Mouse (Mus musculus) liver, embryonic 15.5 days (tissue): ENCODE measurements around the gene Nhsl1. TPM values are rescaled to one million over a fixed set of nuclear protein-coding genes. Genes with fewer than 3 reads are reported as not detected.

Experiments used
- ATAC-seq: fragments of 200-750 bp; cut with Nextera tagmentation; 2 replicates; pipeline ENCODE4 v1.8.0; 2017; ENCODE audit warnings: moderate number of reproducible peaks, mild to moderate bottlenecking, moderate library complexity; ENCODE audit not compliant: insufficient read depth
- H3K27ac ChIP-seq: fragments of 300-500 bp; sonication (generic); replicated peaks from 2 replicates; pipeline ENCODE4 v1.5.1; 2015; ENCODE audit warnings: mild to moderate bottlenecking, inconsistent platforms
- H3K27me3 ChIP-seq: fragments of 300-500 bp; sonication (generic); 2 replicates; pipeline ENCODE4 v1.6.1; 2015; ENCODE audit warnings: mild to moderate bottlenecking, inconsistent platforms
- H3K36me3 ChIP-seq: fragments of 300-500 bp; sonication (generic); replicated peaks from 2 replicates; pipeline ENCODE4 v1.6.1; 2015; ENCODE audit warnings: moderate library complexity, mild to moderate bottlenecking, inconsistent platforms
- H3K4me1 ChIP-seq: fragments of 300-500 bp; sonication (generic); replicated peaks from 2 replicates; pipeline ENCODE4 v1.6.1; 2015; ENCODE audit warnings: inconsistent platforms
- H3K4me2 ChIP-seq: fragments of 300-500 bp; sonication (generic); 2 replicates; pipeline ENCODE4 v1.6.1; 2015; ENCODE audit warnings: moderate library complexity, mild to moderate bottlenecking, inconsistent platforms
- H3K4me3 ChIP-seq: fragments of 300-500 bp; sonication (generic); replicated peaks from 2 replicates; pipeline ENCODE4 v1.5.1; 2015; ENCODE audit warnings: mild to moderate bottlenecking, inconsistent platforms
- H3K9ac ChIP-seq: fragments of 300-500 bp; sonication (generic); 2 replicates; pipeline ENCODE4 v1.6.1; 2015; ENCODE audit warnings: moderate library complexity, mild to moderate bottlenecking, inconsistent platforms
- H3K9me3 ChIP-seq: fragments of 300-500 bp; sonication (generic); replicated peaks from 2 replicates; pipeline ENCODE4 v1.6.1; 2016; ENCODE audit warnings: inconsistent platforms
- WGBS: fragments of 180-500 bp; shearing (Covaris S2); methylation state at CpG from one replicate; pipeline ENCODE4 v1.1.7; 2015; ENCODE audit warnings: mixed read lengths; ENCODE audit not compliant: insufficient replicate concordance; 5-methylcytosine and 5-hydroxymethylcytosine counted together
- polyA plus RNA-seq: library from polyadenylated mRNA; unstranded; fragments of >200 nt; fragmentation: Nextera tagmentation; extraction: Ambion mirVana; gene quantifications from 2 replicates; pipeline ENCODE4 v1.2.1, GENCODE M21; 2015

The Nhsl1 gene
- polyA plus RNA-seq, 1 experiment from 2014 or later: 0.45 TPM

GRCm38 (mm10) chr10:18511496-18511895, 192.7 kb downstream of the Nhsl1 start:
- ATAC-seq: no peak
- no peak overlapping the region for H3K4me2 ChIP-seq
- H3K36me3 ChIP-seq: no peaks in the 10 kb centered on the region
- H3K27me3 ChIP-seq: no peaks in the 10 kb centered on the region
- 66% methylated on average over 11 of the region's 11 CpGs for WGBS
- H3K4me3 ChIP-seq: no peak overlapping the region
- no peak overlapping the region for H3K27ac ChIP-seq
- no peak overlapping the region for H3K9ac ChIP-seq
- no peaks in the 10 kb centered on the region for H3K4me1 ChIP-seq
- no peaks in the 10 kb centered on the region for H3K9me3 ChIP-seq

- Histone ChIP-seq H3K27me3 (no peaks in the 10 kb centered on the region), H3K4me2 (no peak overlapping the region), H3K27ac (no peak overlapping the region), H3K4me3 (no peak overlapping the region), H3K36me3 (no peaks in the 10 kb centered on the region), H3K9me3 (no peaks in the 10 kb centered on the region), H3K4me1 (no peaks in the 10 kb centered on the region), H3K9ac (no peak overlapping the region)
- WGBS: 56% methylated on average over 2 of the region's 2 CpGs
- no peak for ATAC-seq
These were observed 203.8 kb downstream of the Nhsl1 start for GRCm38 (mm10) chr10:18522556-18522955.

GRCm38 (mm10) chr10:18525311-18525710, 206.5 kb downstream of the Nhsl1 start:
- Histone ChIP-seq H3K9ac (no peak overlapping the region), H3K27ac (no peak overlapping the region), H3K4me2 (no peak overlapping the region), H3K27me3 (no peaks in the 10 kb centered on the region), H3K36me3 (no peaks in the 10 kb centered on the region), H3K4me3 (no peak overlapping the region), H3K9me3 (no peaks in the 10 kb centered on the region), H3K4me1 (no peaks in the 10 kb centered on the region)
- no peak for ATAC-seq
- WGBS: 74% methylated on average over 15 of the region's 15 CpGs

GRCm38 (mm10) chr10:18525726-18526125, 206.9 kb downstream of the Nhsl1 start:
- no peak for ATAC-seq
- H3K36me3 ChIP-seq: no peaks in the 10 kb centered on the region
- 66% methylated on average over 9 of the region's 9 CpGs for WGBS
- no peak overlapping the region for H3K27ac ChIP-seq
- no peaks in the 10 kb centered on the region for H3K9me3 ChIP-seq
- no peak overlapping the region for H3K4me3 ChIP-seq
- H3K9ac ChIP-seq: no peak overlapping the region
- no peak overlapping the region for H3K4me2 ChIP-seq
- no peaks in the 10 kb centered on the region for H3K4me1 ChIP-seq
- H3K27me3 ChIP-seq: no peaks in the 10 kb centered on the region

GRCm38 (mm10) chr10:18526184-18526850, 207.5 kb downstream of the Nhsl1 start:
- 79% methylated on average over 22 of the region's 22 CpGs for WGBS
- ATAC-seq: no peak

GRCm38 (mm10) chr10:18526851-18527675, 208.3 kb downstream of the Nhsl1 start:
- Histone ChIP-seq H3K4me1 (no peaks in the 10 kb centered on the region), H3K4me2 (no peak overlapping the region), H3K27me3 (no peaks in the 10 kb centered on the region), H3K4me3 (no peak overlapping the region), H3K27ac (no peak overlapping the region), H3K9me3 (no peaks in the 10 kb centered on the region), H3K36me3 (no peaks in the 10 kb centered on the region), H3K9ac (no peak overlapping the region)
- no peak for ATAC-seq
- WGBS: 45% methylated on average over 20 of the region's 20 CpGs

More at GRCm38 (mm10) chr10:18526184-18526850, 207.5 kb downstream of the Nhsl1 start:
- Histone ChIP-seq H3K27me3 (no peaks in the 10 kb centered on the region), H3K9me3 (no peaks in the 10 kb centered on the region), H3K9ac (no peak overlapping the region), H3K4me3 (no peak overlapping the region), H3K36me3 (no peaks in the 10 kb centered on the region), H3K4me2 (no peak overlapping the region), H3K27ac (no peak overlapping the region), H3K4me1 (no peaks in the 10 kb centered on the region)

GRCm38 (mm10) chr10:18527766-18528165, 209.0 kb downstream of the Nhsl1 start:
- no peak for ATAC-seq
- H3K9ac ChIP-seq: no peak overlapping the region
- 48% methylated on average over 7 of the region's 7 CpGs for WGBS
- H3K9me3 ChIP-seq: no peaks in the 10 kb centered on the region
- no peak overlapping the region for H3K4me3 ChIP-seq
- H3K36me3 ChIP-seq: no peaks in the 10 kb centered on the region
- no peaks in the 10 kb centered on the region for H3K27me3 ChIP-seq
- H3K4me2 ChIP-seq: no peak overlapping the region
- H3K4me1 ChIP-seq: no peaks in the 10 kb centered on the region
- H3K27ac ChIP-seq: no peak overlapping the region

- H3K27me3 ChIP-seq: no peaks in the 10 kb centered on the region
- H3K27ac ChIP-seq: no peak overlapping the region
- no peaks in the 10 kb centered on the region for H3K4me1 ChIP-seq
- WGBS: 47% methylated on average over 5 of the region's 5 CpGs
- H3K4me3 ChIP-seq: no peak overlapping the region
- ATAC-seq: no peak
- H3K9me3 ChIP-seq: no peaks in the 10 kb centered on the region
- no peak overlapping the region for H3K9ac ChIP-seq
- no peaks in the 10 kb centered on the region for H3K36me3 ChIP-seq
- no peak overlapping the region for H3K4me2 ChIP-seq
These were observed 209.7 kb downstream of the Nhsl1 start for GRCm38 (mm10) chr10:18528475-18528874.

GRCm38 (mm10) chr10:18529177-18529576, 210.4 kb downstream of the Nhsl1 start:
- Histone ChIP-seq H3K4me3 (no peak overlapping the region), H3K9me3 (no peaks in the 10 kb centered on the region), H3K4me1 (no peaks in the 10 kb centered on the region), H3K9ac (no peak overlapping the region), H3K27me3 (no peaks in the 10 kb centered on the region), H3K4me2 (no peak overlapping the region), H3K27ac (no peak overlapping the region), H3K36me3 (no peaks in the 10 kb centered on the region)
- no peak for ATAC-seq
- 36% methylated on average over 4 of the region's 4 CpGs for WGBS

GRCm38 (mm10) chr10:18530161-18530560, 211.4 kb downstream of the Nhsl1 start:
- Histone ChIP-seq H3K36me3 (no peaks in the 10 kb centered on the region), H3K27me3 (no peaks in the 10 kb centered on the region), H3K4me3 (no peak overlapping the region), H3K4me1 (no peaks in the 10 kb centered on the region), H3K9me3 (no peaks in the 10 kb centered on the region), H3K27ac (no peak overlapping the region), H3K9ac (no peak overlapping the region), H3K4me2 (no peak overlapping the region)
- no peak for ATAC-seq
- WGBS: 76% methylated on average over 4 of the region's 4 CpGs

GRCm38 (mm10) chr10:18532293-18532692, 213.5 kb downstream of the Nhsl1 start:
- no peak for ATAC-seq
- no peak overlapping the region for H3K4me3 ChIP-seq
- H3K27me3 ChIP-seq: no peaks in the 10 kb centered on the region
- 48% methylated on average over 8 of the region's 8 CpGs for WGBS
- no peak overlapping the region for H3K4me2 ChIP-seq
- no peaks in the 10 kb centered on the region for H3K4me1 ChIP-seq
- no peaks in the 10 kb centered on the region for H3K9me3 ChIP-seq
- H3K9ac ChIP-seq: no peak overlapping the region
- no peaks in the 10 kb centered on the region for H3K36me3 ChIP-seq
- no peak overlapping the region for H3K27ac ChIP-seq
